Mouse (Mus musculus): ENCODE results near the gene Cnr1. TPM values are rescaled to one million over a fixed set of nuclear protein-coding genes. Genes with fewer than 3 reads are reported as not detected.

Cnr1 gene
- total RNA-seq, 1 experiment = 0.54 TPM

DNA sequence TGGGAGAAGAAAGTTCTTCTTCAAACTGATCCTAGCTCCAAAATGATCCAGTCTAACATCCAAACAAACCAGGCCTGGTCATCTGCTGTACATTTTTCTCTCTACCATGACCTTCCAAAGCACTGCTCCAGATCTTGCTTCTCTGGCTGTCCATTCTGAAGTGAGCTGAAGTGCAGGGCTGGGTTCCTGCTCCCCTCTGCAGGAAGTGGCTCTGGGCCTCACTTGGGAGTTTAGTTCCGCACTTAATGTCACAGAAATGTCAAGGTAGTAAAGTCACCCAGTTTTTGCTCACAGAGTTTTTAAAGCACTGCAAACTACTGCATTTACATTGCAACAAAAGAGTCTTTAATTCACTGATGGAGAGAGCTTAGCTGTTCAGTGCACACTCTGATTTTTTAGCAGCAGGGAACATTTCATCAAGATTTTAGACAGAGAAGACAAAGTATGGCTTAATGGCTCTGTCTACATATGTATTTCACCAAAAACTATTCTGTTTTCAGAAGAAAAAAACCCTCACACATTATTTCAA lies 20.5 kb upstream of the Cnr1 start:
- H3K4me3 ChIP-seq (ENCODE audit: insufficient read depth in 1 of 2, low read depth in 1 of 2, low read length in 2 of 2, poor library complexity in 1 of 2, severe bottlenecking in 1 of 2) = no peak overlapping the region
- H3K9me3 ChIP-seq (ENCODE audit: control insufficient read depth, insufficient read depth, low read depth, low read length) = no peaks in the 10 kb centered on the region
- H3K9ac ChIP-seq (ENCODE audit: insufficient read depth, low read depth, low read length, poor library complexity, severe bottlenecking) = no peak overlapping the region
- in situ Hi-C loops (cut with MboI; ENCODE audit: low sequenced_read_pairs in 2 of 2, unreplicated experiment in 2 of 2) = no loop called here
- H3K36me3 ChIP-seq (ENCODE audit: control insufficient read depth, insufficient read depth, low read length, poor library complexity, severe bottlenecking) = no peaks in the 10 kb centered on the region
- no peak overlapping the region for H3K27ac ChIP-seq (ENCODE audit: insufficient read depth, low read depth, low read length, poor library complexity, severe bottlenecking)
- no peak for TF ChIP-seq MAFK (IDR thresholded peaks at IDR 0.05; ENCODE audit: insufficient read depth, low read depth, low read length)
- TF ChIP-seq CHD2 (IDR thresholded peaks at IDR 0.05; ENCODE audit: low read depth, low read length) = no peak
- TF ChIP-seq ZNF384 (IDR thresholded peaks at IDR 0.05; ENCODE audit: low read depth, low read length) = no peak
- TF ChIP-seq HCFC1 (IDR thresholded peaks at IDR 0.05; ENCODE audit: borderline replicate concordance, insufficient read depth, low read length) = no peak
- TF ChIP-seq ZC3H11A (IDR thresholded peaks at IDR 0.05; ENCODE audit: borderline replicate concordance, low read depth, low read length) = no peak
- no peak for DNase-seq (ENCODE audit: low read depth, low spot score)
- H3K4me1 ChIP-seq (ENCODE audit: control insufficient read depth in 2 of 2, insufficient read depth in 2 of 2, low read length in 2 of 2, poor library complexity in 1 of 2) = peaks cover 0 to 9% of the 10 kb centered on the region in 2 experiments; a peak in 2 of 4 replicates

DNA sequence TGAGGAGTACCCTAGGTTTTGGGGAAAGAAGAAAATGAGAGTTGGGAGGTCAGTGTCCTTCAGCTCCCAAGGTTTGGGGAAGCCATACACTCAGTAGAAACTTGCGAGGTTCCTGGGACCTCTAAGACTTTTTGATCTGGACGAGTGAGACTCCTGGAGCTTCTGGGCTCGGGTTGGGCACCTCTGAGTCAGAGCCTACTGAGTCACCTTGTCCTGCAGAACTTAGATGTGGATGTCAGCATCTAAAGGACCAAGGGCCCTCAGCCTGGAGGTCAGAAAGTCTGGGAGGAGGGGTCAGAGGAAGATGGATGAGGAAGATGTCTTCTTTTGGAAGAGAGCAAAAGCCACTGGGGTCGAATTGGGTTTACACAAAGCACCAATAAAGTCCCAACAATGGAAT lies 19.6 kb upstream of the Cnr1 start:
- Histone ChIP-seq H3K36me3 (ENCODE audit: control insufficient read depth, insufficient read depth, low read length, poor library complexity, severe bottlenecking) (no peaks in the 10 kb centered on the region), H3K4me1 (ENCODE audit: control insufficient read depth in 2 of 2, insufficient read depth in 2 of 2, low read length in 2 of 2, poor library complexity in 1 of 2) (peaks cover 0 to 11% of the 10 kb centered on the region in 2 experiments; a peak in 2 of 4 replicates), H3K27ac (ENCODE audit: insufficient read depth, low read depth, low read length, poor library complexity, severe bottlenecking) (no peak overlapping the region), H3K9ac (ENCODE audit: insufficient read depth, low read depth, low read length, poor library complexity, severe bottlenecking) (no peak overlapping the region), H3K4me3 (ENCODE audit: insufficient read depth in 1 of 2, low read depth in 1 of 2, low read length in 2 of 2, poor library complexity in 1 of 2, severe bottlenecking in 1 of 2) (no peak overlapping the region), H3K9me3 (ENCODE audit: control insufficient read depth, insufficient read depth, low read depth, low read length) (no peaks in the 10 kb centered on the region)
- TF ChIP-seq ZC3H11A (IDR thresholded peaks at IDR 0.05; ENCODE audit: borderline replicate concordance, low read depth, low read length) (no peak), MAFK (IDR thresholded peaks at IDR 0.05; ENCODE audit: insufficient read depth, low read depth, low read length) (no peak)
- no peak for DNase-seq (ENCODE audit: low read depth, low spot score)
- in situ Hi-C loops (cut with MboI; ENCODE audit: low sequenced_read_pairs in 2 of 2, unreplicated experiment in 2 of 2) = no loop called here

- no peak for DNase-seq (ENCODE audit: low read depth, low spot score)
- no peak for TF ChIP-seq ZNF384 (IDR thresholded peaks at IDR 0.05; ENCODE audit: low read depth, low read length)
- TF ChIP-seq ZC3H11A (IDR thresholded peaks at IDR 0.05; ENCODE audit: borderline replicate concordance, low read depth, low read length) = no peak
- no peak for TF ChIP-seq MAFK (IDR thresholded peaks at IDR 0.05; ENCODE audit: insufficient read depth, low read depth, low read length)
- no peak for TF ChIP-seq CHD2 (IDR thresholded peaks at IDR 0.05; ENCODE audit: low read depth, low read length)
- TF ChIP-seq HCFC1 (IDR thresholded peaks at IDR 0.05; ENCODE audit: borderline replicate concordance, insufficient read depth, low read length) = no peak
- Histone ChIP-seq H3K4me3 (ENCODE audit: insufficient read depth in 1 of 2, low read depth in 1 of 2, low read length in 2 of 2, poor library complexity in 1 of 2, severe bottlenecking in 1 of 2) (no peak overlapping the region), H3K36me3 (ENCODE audit: control insufficient read depth, insufficient read depth, low read length, poor library complexity, severe bottlenecking) (no peaks in the 10 kb centered on the region), H3K9me3 (ENCODE audit: control insufficient read depth, insufficient read depth, low read depth, low read length) (no peaks in the 10 kb centered on the region), H3K4me1 (ENCODE audit: control insufficient read depth in 2 of 2, insufficient read depth in 2 of 2, low read length in 2 of 2, poor library complexity in 1 of 2) (peaks cover 0 to 13% of the 10 kb centered on the region in 2 experiments; a peak in 2 of 4 replicates), H3K27ac (ENCODE audit: insufficient read depth, low read depth, low read length, poor library complexity, severe bottlenecking) (no peak overlapping the region), H3K9ac (ENCODE audit: insufficient read depth, low read depth, low read length, poor library complexity, severe bottlenecking) (no peak overlapping the region)
- in situ Hi-C loops (cut with MboI; ENCODE audit: low sequenced_read_pairs in 2 of 2, unreplicated experiment in 2 of 2) = no loop called here
Observed at GRCm38 (mm10) chr4:33908786-33909185, 15.6 kb upstream of the Cnr1 start.

GRCm38 (mm10) chr4:33915730-33916129 lies 8.7 kb upstream of the Cnr1 start:
- no peak overlapping the region for H3K9ac ChIP-seq (ENCODE audit: insufficient read depth, low read depth, low read length, poor library complexity, severe bottlenecking)
- no peak overlapping the region for H3K4me3 ChIP-seq (ENCODE audit: insufficient read depth in 1 of 2, low read depth in 1 of 2, low read length in 2 of 2, poor library complexity in 1 of 2, severe bottlenecking in 1 of 2)
- DNase-seq (ENCODE audit: low read depth, low spot score) = no peak
- no peaks in the 10 kb centered on the region for H3K9me3 ChIP-seq (ENCODE audit: control insufficient read depth, insufficient read depth, low read depth, low read length)
- H3K27ac ChIP-seq (ENCODE audit: insufficient read depth, low read depth, low read length, poor library complexity, severe bottlenecking) = no peak overlapping the region
- H3K36me3 ChIP-seq (ENCODE audit: control insufficient read depth, insufficient read depth, low read length, poor library complexity, severe bottlenecking) = no peaks in the 10 kb centered on the region
- H3K4me1 ChIP-seq (ENCODE audit: control insufficient read depth in 2 of 2, insufficient read depth in 2 of 2, low read length in 2 of 2, poor library complexity in 1 of 2) = no peaks in the 10 kb centered on the region
- in situ Hi-C loops (cut with MboI; ENCODE audit: low sequenced_read_pairs in 2 of 2, unreplicated experiment in 2 of 2) = no loop called here
- no peak for TF ChIP-seq MAFK (IDR thresholded peaks at IDR 0.05; ENCODE audit: insufficient read depth, low read depth, low read length)
- no peak for TF ChIP-seq CHD2 (IDR thresholded peaks at IDR 0.05; ENCODE audit: low read depth, low read length)
- no peak for TF ChIP-seq ZC3H11A (IDR thresholded peaks at IDR 0.05; ENCODE audit: borderline replicate concordance, low read depth, low read length)

- H3K9ac ChIP-seq (ENCODE audit: insufficient read depth, low read depth, low read length, poor library complexity, severe bottlenecking) = no peak overlapping the region
- DNase-seq (ENCODE audit: low read depth, low spot score) = no peak
- H3K36me3 ChIP-seq (ENCODE audit: control insufficient read depth, insufficient read depth, low read length, poor library complexity, severe bottlenecking) = no peaks in the 10 kb centered on the region
- in situ Hi-C loops (cut with MboI; ENCODE audit: low sequenced_read_pairs in 2 of 2, unreplicated experiment in 2 of 2) = no loop called here
- peaks cover 0 to 2% of the 10 kb centered on the region in 2 experiments; a peak in 2 of 4 replicates for H3K4me1 ChIP-seq (ENCODE audit: control insufficient read depth in 2 of 2, insufficient read depth in 2 of 2, low read length in 2 of 2, poor library complexity in 1 of 2)
- H3K4me3 ChIP-seq (ENCODE audit: insufficient read depth in 1 of 2, low read depth in 1 of 2, low read length in 2 of 2, poor library complexity in 1 of 2, severe bottlenecking in 1 of 2) = no peak overlapping the region
- H3K27ac ChIP-seq (ENCODE audit: insufficient read depth, low read depth, low read length, poor library complexity, severe bottlenecking) = no peak overlapping the region
- no peaks in the 10 kb centered on the region for H3K9me3 ChIP-seq (ENCODE audit: control insufficient read depth, insufficient read depth, low read depth, low read length)
- TF ChIP-seq CHD2 (IDR thresholded peaks at IDR 0.05; ENCODE audit: low read depth, low read length) (no peak), ZNF384 (IDR thresholded peaks at IDR 0.05; ENCODE audit: low read depth, low read length) (no peak), HCFC1 (IDR thresholded peaks at IDR 0.05; ENCODE audit: borderline replicate concordance, insufficient read depth, low read length) (no peak), MAFK (IDR thresholded peaks at IDR 0.05; ENCODE audit: insufficient read depth, low read depth, low read length) (no peak), ZC3H11A (IDR thresholded peaks at IDR 0.05; ENCODE audit: borderline replicate concordance, low read depth, low read length) (no peak)
Observed at GRCm38 (mm10) chr4:33920807-33921206, 3.6 kb upstream of the Cnr1 start.
